Mouse (Mus musculus) liver, embryonic 12.5 days (tissue): ENCODE measurements around the gene Gng12. TPM values are rescaled to one million over a fixed set of nuclear protein-coding genes. Genes with fewer than 3 reads are reported as not detected.
A peak's percentile ranks its signal among the peaks of the same experiment; 100 is the strongest.

Source experiments
- ATAC-seq: fragments of 200-750 bp; cut with Nextera tagmentation; 2 replicates; pipeline ENCODE4 v1.8.0; 2017; ENCODE audit warnings: moderate number of reproducible peaks, mild to moderate bottlenecking, moderate library complexity
- H3K27ac ChIP-seq: fragments of 300-500 bp; sonication (generic); 2 replicates; pipeline ENCODE4 v1.5.1; 2016; ENCODE audit warnings: mild to moderate bottlenecking
- H3K27me3 ChIP-seq: fragments of 300-500 bp; sonication (generic); replicated peaks from 2 replicates; pipeline ENCODE4 v1.6.1; 2016; ENCODE audit warnings: mild to moderate bottlenecking, moderate library complexity
- H3K36me3 ChIP-seq: fragments of 300-500 bp; sonication (generic); 2 replicates; pipeline ENCODE4 v1.6.1; 2016; ENCODE audit warnings: mild to moderate bottlenecking, moderate library complexity
- H3K4me1 ChIP-seq: fragments of 300-500 bp; sonication (generic); 2 replicates; pipeline ENCODE4 v1.6.1; 2016
- H3K4me2 ChIP-seq: fragments of 300-500 bp; sonication (generic); 2 replicates; pipeline ENCODE4 v1.6.1; 2016; ENCODE audit warnings: mild to moderate bottlenecking, moderate library complexity
- H3K4me3 ChIP-seq: fragments of 300-500 bp; sonication (generic); 2 replicates; pipeline ENCODE4 v1.5.1; 2016; ENCODE audit warnings: mild to moderate bottlenecking, moderate library complexity
- H3K9ac ChIP-seq: fragments of 300-500 bp; sonication (generic); 2 replicates; pipeline ENCODE4 v1.6.1; 2016; ENCODE audit warnings: mild to moderate bottlenecking, moderate library complexity
- H3K9me3 ChIP-seq: fragments of 300-500 bp; sonication (generic); replicated peaks from 2 replicates; pipeline ENCODE4 v1.6.1; 2016; ENCODE audit warnings: mild to moderate bottlenecking, moderate library complexity
- WGBS: fragments of 180-500 bp; shearing (Covaris S2); methylation state at CpG from one replicate; pipeline ENCODE4 v1.1.7; 2016; ENCODE audit not compliant: insufficient replicate concordance; 5-methylcytosine and 5-hydroxymethylcytosine counted together
- polyA plus RNA-seq: library from polyadenylated mRNA; unstranded; fragments of >200 nt; fragmentation: Nextera tagmentation; extraction: Ambion mirVana; gene quantifications from 2 replicates; pipeline ENCODE4 v1.2.1, GENCODE M21; 2016

Gene Gng12
- polyA plus RNA-seq, 1 experiment from 2014 or later, result 35.0 TPM

DNA sequence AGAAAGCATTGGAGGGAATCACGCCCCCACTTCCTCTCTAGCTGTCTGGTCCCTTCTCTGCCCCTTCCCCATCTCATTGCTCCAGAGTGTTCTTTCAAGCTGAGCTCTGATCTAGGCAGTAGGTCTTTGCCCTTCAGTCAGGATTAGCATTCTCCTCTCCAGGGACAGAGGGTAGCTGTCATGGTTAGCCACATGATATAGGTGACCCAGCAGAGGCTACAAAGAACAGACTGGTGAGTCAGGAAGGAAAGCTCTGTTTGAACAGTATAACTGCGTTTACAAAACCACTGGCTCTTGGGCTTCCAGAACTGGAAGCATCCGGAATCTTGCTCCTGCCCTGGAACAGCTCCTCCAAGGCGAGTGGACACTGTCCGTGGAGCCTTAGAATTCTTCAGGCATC lies 87.9 kb downstream of the Gng12 start:
- Histone ChIP-seq H3K9me3 (no peaks in the 10 kb centered on the region), H3K27ac (peak overlapping the region; percentile 28; the same call in 1 of the 2 replicates), H3K4me3 (no peak overlapping the region), H3K4me1 (peaks cover 63% of the 10 kb centered on the region), H3K4me2 (no peak overlapping the region), H3K9ac (no peak overlapping the region), H3K27me3 (no peaks in the 10 kb centered on the region), H3K36me3 (no peaks in the 10 kb centered on the region)
- 67% methylated on average over 5 of the region's 5 CpGs for WGBS
- no peak for ATAC-seq

DNA sequence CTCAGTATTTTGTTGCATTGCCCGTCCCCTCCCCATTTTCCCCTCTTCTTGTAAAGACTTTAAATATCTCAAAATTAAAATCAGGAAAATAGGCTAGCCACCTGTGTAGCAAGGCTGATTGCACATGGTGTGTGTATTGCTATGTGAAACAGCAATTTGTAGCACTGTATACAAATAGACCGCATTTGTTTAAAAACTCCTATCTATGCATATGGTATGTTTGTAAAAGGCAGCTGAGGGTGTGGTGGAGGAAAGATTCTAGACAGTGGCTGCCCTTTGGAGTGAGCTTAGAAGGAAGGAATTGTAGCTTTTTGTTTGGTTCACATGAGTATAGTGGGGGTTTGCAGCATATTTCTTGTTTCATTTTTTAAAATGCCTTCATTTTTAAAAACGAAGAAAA lies 88.5 kb downstream of the Gng12 start:
- H3K36me3 ChIP-seq, result no peaks in the 10 kb centered on the region
- no peaks in the 10 kb centered on the region for H3K9me3 ChIP-seq
- WGBS, result 70% methylated on average over 3 of the region's 3 CpGs
- no peak overlapping the region for H3K27ac ChIP-seq
- no peaks in the 10 kb centered on the region for H3K27me3 ChIP-seq
- no peak for ATAC-seq
- H3K9ac ChIP-seq, result no peak overlapping the region
- no peak overlapping the region for H3K4me2 ChIP-seq
- H3K4me1 ChIP-seq, result peaks cover 63% of the 10 kb centered on the region
- H3K4me3 ChIP-seq, result no peak overlapping the region

DNA sequence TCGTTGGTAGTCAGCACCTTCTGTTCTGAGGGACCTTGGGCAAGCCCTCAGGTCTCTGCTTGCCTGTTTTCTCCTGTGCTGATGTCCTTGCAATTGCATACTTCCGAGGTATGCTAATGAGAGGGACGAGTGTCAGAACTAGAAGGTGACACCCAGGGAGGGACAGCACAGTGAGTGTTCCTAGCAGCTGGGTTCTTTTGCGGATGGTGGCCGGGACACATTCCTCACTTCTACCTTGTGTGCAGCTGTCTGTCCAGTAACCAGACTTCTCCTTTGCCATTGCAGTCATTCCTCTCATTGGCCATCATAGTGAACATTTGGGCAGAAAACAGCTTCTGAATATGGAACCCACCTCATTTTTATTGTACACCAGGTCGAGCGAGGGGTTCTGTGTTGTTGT lies 89.3 kb downstream of the Gng12 start:
- H3K4me2 ChIP-seq, result no peak overlapping the region
- WGBS, result 70% methylated on average over 7 of the region's 7 CpGs
- H3K9ac ChIP-seq, result no peak overlapping the region
- H3K4me3 ChIP-seq, result no peak overlapping the region
- no peak for ATAC-seq
- H3K36me3 ChIP-seq, result no peaks in the 10 kb centered on the region
- H3K4me1 ChIP-seq, result peaks cover 59% of the 10 kb centered on the region
- no peaks in the 10 kb centered on the region for H3K27me3 ChIP-seq
- H3K27ac ChIP-seq, result 0 out of 2 replicates have a peak overlapping the region, but pooled peaks have one; percentile 0
- no peaks in the 10 kb centered on the region for H3K9me3 ChIP-seq

- no peak overlapping the region for H3K4me2 ChIP-seq
- 75% methylated on average over 12 of the region's 12 CpGs for WGBS
- no peaks in the 10 kb centered on the region for H3K27me3 ChIP-seq
- H3K9ac ChIP-seq, result no peak overlapping the region
- 0 out of 2 replicates have a peak overlapping the region, but pooled peaks have one; percentile 0 for H3K27ac ChIP-seq
- peaks cover 59% of the 10 kb centered on the region for H3K4me1 ChIP-seq
- no peak overlapping the region for H3K4me3 ChIP-seq
- no peaks in the 10 kb centered on the region for H3K9me3 ChIP-seq
- peak; percentile 50 for ATAC-seq
- no peaks in the 10 kb centered on the region for H3K36me3 ChIP-seq
These were observed 89.9 kb downstream of the Gng12 start for GRCm38 (mm10) chr6:66986063-66986462.

- H3K9me3 ChIP-seq, result no peaks in the 10 kb centered on the region
- peak overlapping the region; percentile 85 for H3K27ac ChIP-seq
- 46% methylated on average over 3 of the region's 3 CpGs for WGBS
- H3K27me3 ChIP-seq, result no peaks in the 10 kb centered on the region
- H3K4me3 ChIP-seq, result no peak overlapping the region
- H3K4me1 ChIP-seq, result peaks cover 62% of the 10 kb centered on the region
- no peaks in the 10 kb centered on the region for H3K36me3 ChIP-seq
- ATAC-seq, result peak; percentile 96
- peak overlapping the region; percentile 20; the same call in 1 of the 2 replicates for H3K9ac ChIP-seq
- peak overlapping the region; percentile 40 for H3K4me2 ChIP-seq
These were observed 91.4 kb downstream of the Gng12 start for GRCm38 (mm10) chr6:66987643-66988042.

DNA sequence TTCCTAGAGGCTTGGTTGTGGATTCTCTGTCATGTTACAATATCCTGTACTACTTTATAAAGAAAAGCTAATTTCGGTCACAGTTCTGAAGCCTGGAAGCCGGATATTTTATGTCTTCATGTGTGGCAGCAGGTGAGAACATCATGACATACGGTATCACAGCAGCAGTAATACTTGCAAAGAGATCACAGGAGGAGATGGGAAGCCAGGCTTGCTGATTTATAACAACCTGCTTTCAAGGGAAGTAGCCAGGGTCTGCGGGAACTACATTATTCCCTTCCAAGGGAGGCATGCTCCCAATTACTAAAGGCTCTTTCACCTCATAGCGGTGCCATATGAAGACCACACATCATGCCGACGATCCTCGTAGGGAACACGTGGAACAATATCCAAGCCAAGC lies 92.2 kb downstream of the Gng12 start:
- H3K27ac ChIP-seq, result peak overlapping the region; percentile 85
- 86% methylated on average over 9 of the region's 9 CpGs for WGBS
- no peak overlapping the region for H3K4me2 ChIP-seq
- no peaks in the 10 kb centered on the region for H3K9me3 ChIP-seq
- H3K9ac ChIP-seq, result no peak overlapping the region
- no peak overlapping the region for H3K4me3 ChIP-seq
- no peaks in the 10 kb centered on the region for H3K36me3 ChIP-seq
- H3K4me1 ChIP-seq, result peaks cover 62% of the 10 kb centered on the region
- H3K27me3 ChIP-seq, result no peaks in the 10 kb centered on the region
- ATAC-seq, result no peak

DNA sequence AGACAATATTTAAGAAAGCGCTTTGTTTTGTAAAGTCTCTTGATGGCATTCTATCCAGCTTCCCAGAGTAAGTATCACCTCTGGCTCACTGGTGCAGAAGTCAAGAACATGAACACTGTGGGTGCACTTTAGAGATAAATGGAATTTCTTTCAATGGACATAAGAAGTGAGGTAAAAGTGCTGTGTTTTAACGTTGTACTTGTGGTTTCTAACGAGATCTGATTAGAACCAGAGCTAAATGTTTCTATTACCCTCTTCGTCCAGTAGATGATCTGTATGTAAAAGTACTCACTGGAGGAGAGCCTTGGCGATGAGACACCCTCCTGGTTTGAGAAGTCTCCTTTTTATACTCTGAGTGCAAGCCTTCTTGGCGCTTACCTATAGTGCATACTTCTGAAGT lies 92.8 kb downstream of the Gng12 start:
- Histone ChIP-seq H3K4me1 (peaks cover 60% of the 10 kb centered on the region), H3K27me3 (no peaks in the 10 kb centered on the region), H3K9me3 (no peaks in the 10 kb centered on the region), H3K4me3 (no peak overlapping the region), H3K36me3 (no peaks in the 10 kb centered on the region), H3K9ac (no peak overlapping the region), H3K27ac (peak overlapping the region; percentile 41; the same call in 1 of the 2 replicates), H3K4me2 (0 out of 2 replicates have a peak overlapping the region, but pooled peaks have one; percentile 8)
- no peak for ATAC-seq
- WGBS, result 35% methylated on average over 6 of the region's 6 CpGs

GRCm38 (mm10) chr6:66989518-66989917 lies 93.3 kb downstream of the Gng12 start:
- 36% methylated on average over 3 of the region's 3 CpGs for WGBS
- H3K9ac ChIP-seq, result no peak overlapping the region
- H3K4me2 ChIP-seq, result no peak overlapping the region
- H3K36me3 ChIP-seq, result no peaks in the 10 kb centered on the region
- H3K27ac ChIP-seq, result peak overlapping the region; percentile 41
- no peaks in the 10 kb centered on the region for H3K27me3 ChIP-seq
- peaks cover 56% of the 10 kb centered on the region for H3K4me1 ChIP-seq
- ATAC-seq, result no peak
- no peaks in the 10 kb centered on the region for H3K9me3 ChIP-seq
- no peak overlapping the region for H3K4me3 ChIP-seq

DNA sequence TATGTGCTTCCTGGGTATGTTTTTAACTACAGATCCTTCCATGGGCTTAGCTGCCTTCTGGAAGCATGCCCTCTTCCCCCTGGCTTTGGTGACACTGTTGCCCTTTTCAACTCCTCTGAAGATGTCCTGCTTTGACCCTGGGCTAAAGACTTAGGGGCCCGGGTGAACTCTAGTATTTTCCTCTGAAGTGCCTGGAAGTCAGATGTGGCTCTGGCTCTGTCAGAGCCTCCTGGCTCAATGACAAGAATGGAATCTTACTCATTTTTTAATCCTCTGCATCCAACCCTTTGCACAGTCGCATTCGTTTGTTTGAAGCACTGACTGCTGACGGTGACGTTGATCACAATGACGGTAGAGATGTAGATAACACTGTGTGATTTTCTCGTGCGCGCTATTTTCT lies 96.0 kb downstream of the Gng12 start:
- Histone ChIP-seq H3K4me1 (peaks cover 35% of the 10 kb centered on the region), H3K27ac (no peak overlapping the region), H3K27me3 (no peaks in the 10 kb centered on the region), H3K9ac (no peak overlapping the region), H3K4me3 (no peak overlapping the region), H3K36me3 (no peaks in the 10 kb centered on the region), H3K9me3 (no peaks in the 10 kb centered on the region), H3K4me2 (no peak overlapping the region)
- WGBS, result 76% methylated on average over 9 of the region's 9 CpGs
- no peak for ATAC-seq

DNA sequence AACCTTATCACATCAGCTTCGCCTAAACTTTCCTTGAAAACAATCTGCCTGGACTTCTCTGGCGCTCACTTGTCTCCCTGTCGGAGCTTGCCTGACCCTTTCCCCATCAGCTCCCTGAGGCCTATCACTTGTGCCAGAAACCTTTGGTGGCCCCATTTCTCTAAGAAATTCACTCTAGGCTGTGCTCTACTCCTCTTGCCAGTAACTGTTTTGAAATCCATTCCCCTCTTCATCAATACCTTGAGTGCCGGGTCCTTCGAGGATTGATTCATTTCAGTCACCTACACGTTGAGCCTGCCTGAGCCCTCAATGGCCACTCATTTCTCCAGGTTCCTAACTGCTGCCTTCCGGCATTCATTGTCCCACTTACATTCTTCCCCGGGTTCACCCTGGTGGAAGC lies 96.6 kb downstream of the Gng12 start:
- 76% methylated on average over 8 of the region's 8 CpGs for WGBS
- Histone ChIP-seq H3K4me2 (no peak overlapping the region), H3K27ac (no peak overlapping the region), H3K36me3 (no peaks in the 10 kb centered on the region), H3K9me3 (no peaks in the 10 kb centered on the region), H3K4me1 (peaks cover 29% of the 10 kb centered on the region), H3K4me3 (no peak overlapping the region), H3K27me3 (no peaks in the 10 kb centered on the region), H3K9ac (no peak overlapping the region)
- no peak for ATAC-seq

- Histone ChIP-seq H3K4me3 (no peak overlapping the region), H3K4me2 (no peak overlapping the region), H3K9ac (no peak overlapping the region), H3K9me3 (no peaks in the 10 kb centered on the region), H3K27me3 (no peaks in the 10 kb centered on the region), H3K27ac (no peak overlapping the region), H3K36me3 (no peaks in the 10 kb centered on the region), H3K4me1 (0 out of 2 replicates have a peak, but pooled peaks cover 10% of the 10 kb centered on the region)
- ATAC-seq, result no peak
- 84% methylated on average over 8 of the region's 8 CpGs for WGBS
These were observed 98.8 kb downstream of the Gng12 start for GRCm38 (mm10) chr6:66994981-66995380.

GRCm38 (mm10) chr6:66995825-66996224 lies 99.6 kb downstream of the Gng12 start:
- Histone ChIP-seq H3K9ac (no peak overlapping the region), H3K27ac (no peak overlapping the region), H3K4me1 (0 out of 2 replicates have a peak, but pooled peaks cover 10% of the 10 kb centered on the region), H3K27me3 (no peaks in the 10 kb centered on the region), H3K4me2 (no peak overlapping the region), H3K9me3 (no peaks in the 10 kb centered on the region), H3K4me3 (no peak overlapping the region), H3K36me3 (no peaks in the 10 kb centered on the region)
- ATAC-seq, result no peak
- WGBS, result 72% methylated on average over 1 of the region's 1 CpGs

- WGBS, result 54% methylated on average over 1 of the region's 1 CpGs
- Histone ChIP-seq H3K9me3 (no peaks in the 10 kb centered on the region), H3K27ac (no peak overlapping the region), H3K27me3 (no peaks in the 10 kb centered on the region), H3K4me2 (no peak overlapping the region), H3K9ac (no peak overlapping the region), H3K4me3 (no peak overlapping the region), H3K36me3 (no peaks in the 10 kb centered on the region), H3K4me1 (0 out of 2 replicates have a peak, but pooled peaks cover 10% of the 10 kb centered on the region)
- no peak for ATAC-seq
These were observed 100.1 kb downstream of the Gng12 start for GRCm38 (mm10) chr6:66996257-66996656.
